Mouse (Mus musculus) heart, embryonic 12.5 days (tissue): Measurements from ENCODE around the gene Grm2. TPM values are rescaled to one million over a fixed set of nuclear protein-coding genes. Genes with fewer than 3 reads are reported as not detected.

Source experiments
- ATAC-seq: fragments of 200-750 bp; cut with Nextera tagmentation; 2 replicates; pipeline ENCODE4 v1.8.0; 2017; ENCODE audit warnings: moderate TSS enrichment, moderate library complexity; ENCODE audit not compliant: insufficient number of reproducible peaks, low FRiP score
- H3K27ac ChIP-seq: fragments of 300-500 bp; sonication (generic); 2 replicates; pipeline ENCODE4 v1.5.1; 2016; ENCODE audit warnings: mild to moderate bottlenecking, moderate library complexity; ENCODE audit not compliant: poor library complexity, severe bottlenecking
- H3K27me3 ChIP-seq: fragments of 300-500 bp; sonication (generic); replicated peaks from 2 replicates; pipeline ENCODE4 v1.6.1; 2016; ENCODE audit warnings: mild to moderate bottlenecking, moderate library complexity
- H3K36me3 ChIP-seq: fragments of 300-500 bp; sonication (generic); 2 replicates; pipeline ENCODE4 v1.6.1; 2016; ENCODE audit warnings: mild to moderate bottlenecking, moderate library complexity
- H3K4me1 ChIP-seq: fragments of 300-500 bp; sonication (generic); replicated peaks from 2 replicates; pipeline ENCODE4 v1.6.1; 2016; ENCODE audit warnings: mild to moderate bottlenecking
- H3K4me2 ChIP-seq: fragments of 300-500 bp; sonication (generic); 2 replicates; pipeline ENCODE4 v1.6.1; 2016; ENCODE audit warnings: mild to moderate bottlenecking, moderate library complexity
- H3K4me3 ChIP-seq: fragments of 300-500 bp; sonication (generic); 2 replicates; pipeline ENCODE4 v1.5.1; 2016; ENCODE audit warnings: mild to moderate bottlenecking
- H3K9ac ChIP-seq: fragments of 300-500 bp; sonication (generic); 2 replicates; pipeline ENCODE4 v1.6.1; 2016; ENCODE audit warnings: mild to moderate bottlenecking, moderate library complexity
- H3K9me3 ChIP-seq: fragments of 300-500 bp; sonication (generic); replicated peaks from 2 replicates; pipeline ENCODE4 v1.6.1; 2016; ENCODE audit warnings: mild to moderate bottlenecking, moderate library complexity
- WGBS: fragments of 180-500 bp; shearing (Covaris S2); methylation state at CpG from one replicate; pipeline ENCODE4 v1.1.7; 2016; 5-methylcytosine and 5-hydroxymethylcytosine counted together
- polyA plus RNA-seq: library from polyadenylated mRNA; unstranded; fragments of >200 nt; fragmentation: Nextera tagmentation; extraction: Ambion mirVana; gene quantifications from 2 replicates; pipeline ENCODE4 v1.2.1, GENCODE M21; 2016

Gene Grm2
- polyA plus RNA-seq, 1 experiment from 2014 or later: not detected

DNA sequence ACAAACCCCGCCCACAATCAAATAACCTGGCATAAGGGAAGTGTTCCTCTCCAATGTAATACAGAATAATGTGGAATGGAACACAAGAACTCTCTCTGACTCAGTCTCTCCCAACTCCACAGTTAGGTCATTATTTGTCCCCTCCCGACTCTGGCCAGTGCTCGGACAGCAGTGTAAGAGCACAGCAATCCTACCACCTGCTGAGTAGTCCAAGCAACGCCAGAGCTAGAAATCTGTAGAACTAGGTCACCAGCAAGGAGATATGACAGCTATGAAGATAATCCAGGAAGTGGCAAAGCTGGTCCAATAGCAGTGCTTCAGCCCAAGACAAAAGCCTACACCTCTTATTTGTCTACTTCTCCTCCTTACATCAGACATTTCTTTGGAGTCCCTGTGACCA lies 20.7 kb upstream of the Grm2 start:
- WGBS: 72% methylated on average over 4 of the region's 4 CpGs
- Histone ChIP-seq H3K4me2 (no peak overlapping the region), H3K4me3 (no peak overlapping the region), H3K36me3 (peaks cover 54% of the 10 kb centered on the region), H3K4me1 (peaks cover 9% of the 10 kb centered on the region), H3K9ac (no peak overlapping the region), H3K9me3 (no peaks in the 10 kb centered on the region), H3K27ac (no peak overlapping the region), H3K27me3 (no peaks in the 10 kb centered on the region)
- no peak for ATAC-seq

DNA sequence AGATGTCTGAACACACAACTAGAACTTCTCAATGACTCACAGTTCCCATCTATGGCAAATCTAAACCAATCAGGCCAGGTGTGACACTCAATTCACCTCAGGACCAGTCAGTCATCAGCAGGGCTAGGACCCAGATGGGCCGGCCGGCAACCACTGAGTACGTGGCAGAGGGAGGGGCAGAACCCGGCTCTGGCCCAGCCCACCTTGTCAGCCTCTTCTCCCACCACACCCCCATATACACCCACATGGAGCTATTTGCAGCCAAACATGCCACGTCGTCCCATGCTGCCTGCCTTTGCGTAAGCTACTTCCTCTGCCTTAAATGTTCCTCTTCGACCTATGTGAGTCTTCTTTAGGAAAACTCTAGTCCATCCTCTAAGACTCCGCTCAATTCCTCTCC lies 20.1 kb upstream of the Grm2 start:
- WGBS: 74% methylated on average over 9 of the region's 9 CpGs
- ATAC-seq: no peak
- H3K36me3 ChIP-seq: peaks cover 54% of the 10 kb centered on the region

DNA sequence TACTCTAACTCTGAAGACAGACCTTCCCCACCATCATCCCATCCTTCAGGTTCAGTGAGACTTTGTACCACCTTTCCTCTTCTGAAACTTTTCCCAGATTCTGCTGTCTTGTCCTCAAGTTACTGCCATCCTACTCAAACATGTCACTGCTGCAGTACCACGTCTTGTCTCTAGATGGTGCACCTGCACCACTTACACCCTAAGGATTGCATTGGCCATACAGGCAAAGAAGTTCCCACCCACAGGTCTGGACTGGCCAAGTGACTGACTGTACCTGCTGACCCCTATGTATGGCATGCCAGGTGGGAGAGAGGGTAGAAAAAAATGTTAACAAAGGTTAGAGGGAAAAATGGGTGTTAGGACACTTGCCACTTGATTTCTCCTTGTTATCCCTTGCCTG lies 19.6 kb upstream of the Grm2 start:
- peaks cover 53% of the 10 kb centered on the region for H3K36me3 ChIP-seq
- no peaks in the 10 kb centered on the region for H3K9me3 ChIP-seq
- no peaks in the 10 kb centered on the region for H3K27me3 ChIP-seq
- no peak overlapping the region for H3K4me3 ChIP-seq
- H3K4me1 ChIP-seq: peaks cover 14% of the 10 kb centered on the region
- H3K4me2 ChIP-seq: no peak overlapping the region
- H3K9ac ChIP-seq: no peak overlapping the region
- 0% methylated on average over 1 of the region's 1 CpGs for WGBS
- no peak overlapping the region for H3K27ac ChIP-seq
- ATAC-seq: peak; percentile 60; the same call in 1 of the 2 replicates

More for the DNA sequence above, 20.1 kb upstream of the Grm2 start:
- H3K4me2 ChIP-seq: no peak overlapping the region
- H3K27ac ChIP-seq: no peak overlapping the region
- H3K9me3 ChIP-seq: no peaks in the 10 kb centered on the region
- no peaks in the 10 kb centered on the region for H3K27me3 ChIP-seq
- H3K9ac ChIP-seq: no peak overlapping the region
- H3K4me1 ChIP-seq: peaks cover 14% of the 10 kb centered on the region
- no peak overlapping the region for H3K4me3 ChIP-seq

DNA sequence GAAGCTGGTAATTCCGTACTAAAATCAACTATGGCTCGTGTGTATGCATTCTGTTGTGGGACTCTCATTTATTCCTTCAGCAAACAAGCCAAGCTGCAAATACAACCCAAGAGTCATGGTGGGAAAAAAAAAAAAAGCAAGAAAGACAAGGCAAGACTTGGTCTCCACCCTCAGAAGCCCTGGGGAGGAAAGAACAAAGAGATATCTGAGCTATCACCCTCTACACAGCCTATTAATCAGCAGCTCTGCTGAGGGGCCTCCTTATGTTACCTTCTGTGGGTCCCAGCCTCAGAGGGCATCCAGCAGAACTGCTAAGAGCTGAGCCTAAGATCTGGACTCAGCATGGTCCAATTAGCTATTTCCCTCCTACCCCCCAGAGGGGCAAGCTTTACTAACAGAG lies 18.0 kb upstream of the Grm2 start:
- H3K27me3 ChIP-seq: no peaks in the 10 kb centered on the region
- no peak overlapping the region for H3K9ac ChIP-seq
- H3K27ac ChIP-seq: no peak overlapping the region
- ATAC-seq: no peak
- no peak overlapping the region for H3K4me2 ChIP-seq
- WGBS: 83% methylated on average over 2 of the region's 2 CpGs
- H3K9me3 ChIP-seq: no peaks in the 10 kb centered on the region
- peaks cover 14% of the 10 kb centered on the region for H3K4me1 ChIP-seq
- peaks cover 54% of the 10 kb centered on the region for H3K36me3 ChIP-seq
- H3K4me3 ChIP-seq: no peak overlapping the region

DNA sequence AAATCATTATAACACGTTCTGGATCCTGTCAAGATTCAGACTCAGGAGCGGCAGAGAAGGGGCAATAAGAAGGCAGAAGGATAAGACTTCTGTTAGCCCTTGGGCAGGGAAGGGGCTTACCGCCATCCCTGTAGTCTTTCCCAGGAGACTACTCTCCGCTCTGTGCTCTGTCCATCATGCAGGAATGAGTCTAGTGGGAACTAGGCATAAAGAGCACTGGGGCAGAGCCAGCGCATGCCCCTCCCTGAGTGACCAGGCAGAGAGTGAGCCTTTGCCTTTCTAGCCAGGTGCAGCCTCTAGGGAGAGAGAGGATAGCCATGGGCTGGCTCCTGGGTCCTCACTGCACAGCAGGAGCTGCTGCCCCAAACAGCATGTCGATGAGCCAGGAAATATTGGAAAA lies 9.0 kb upstream of the Grm2 start:
- WGBS: 82% methylated on average over 6 of the region's 6 CpGs
- ATAC-seq: no peak
- Histone ChIP-seq H3K27ac (no peak overlapping the region), H3K27me3 (no peaks in the 10 kb centered on the region), H3K36me3 (peaks cover 79% of the 10 kb centered on the region), H3K9me3 (no peaks in the 10 kb centered on the region), H3K4me2 (no peak overlapping the region), H3K9ac (no peak overlapping the region), H3K4me1 (peaks cover 26% of the 10 kb centered on the region), H3K4me3 (no peak overlapping the region)

DNA sequence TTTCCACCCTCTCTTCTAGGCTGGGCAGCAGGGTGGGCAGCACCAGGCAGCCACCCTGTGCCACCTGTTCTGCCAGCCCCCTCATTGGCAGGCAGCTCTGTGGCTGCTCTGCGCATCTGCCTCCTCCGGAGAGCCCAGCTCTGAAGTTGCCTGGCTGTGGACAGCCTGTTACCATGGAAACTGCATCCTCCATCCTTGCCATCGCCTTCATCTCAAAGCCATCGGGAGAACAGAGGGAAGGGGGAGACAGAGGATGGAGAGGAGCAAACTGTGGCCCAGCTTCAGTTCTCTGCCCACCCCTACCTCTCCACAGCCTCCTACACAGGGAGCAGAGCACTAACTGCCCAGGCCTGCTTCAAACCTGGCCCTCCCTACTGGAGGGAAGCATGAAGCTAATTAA lies 8.6 kb upstream of the Grm2 start:
- no peak for ATAC-seq
- no peaks in the 10 kb centered on the region for H3K27me3 ChIP-seq
- H3K9ac ChIP-seq: no peak overlapping the region
- peaks cover 79% of the 10 kb centered on the region for H3K36me3 ChIP-seq
- no peak overlapping the region for H3K4me2 ChIP-seq
- H3K27ac ChIP-seq: no peak overlapping the region
- peaks cover 26% of the 10 kb centered on the region for H3K4me1 ChIP-seq
- H3K9me3 ChIP-seq: no peaks in the 10 kb centered on the region
- 76% methylated on average over 4 of the region's 4 CpGs for WGBS
- H3K4me3 ChIP-seq: no peak overlapping the region

DNA sequence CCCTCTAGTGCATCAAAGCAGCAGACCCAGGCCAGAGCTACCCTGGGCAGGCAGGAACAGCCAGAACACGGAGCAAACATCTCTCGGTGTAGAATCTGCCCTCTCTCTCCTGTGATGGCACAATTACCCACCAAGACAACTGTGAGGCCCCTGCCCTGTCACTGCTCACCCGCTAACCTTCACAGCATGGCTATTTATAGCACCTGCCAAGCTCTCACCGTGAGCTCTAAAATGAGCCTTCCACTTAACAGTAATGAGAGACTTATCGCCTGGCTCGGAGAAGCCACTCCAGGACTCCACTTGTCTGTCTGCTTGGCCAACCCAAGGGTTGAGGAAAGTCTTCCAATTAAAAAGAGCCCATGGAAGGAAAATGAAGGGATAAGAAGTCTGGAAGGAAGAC lies 7.3 kb upstream of the Grm2 start:
- 45% methylated on average over 6 of the region's 6 CpGs for WGBS
- Histone ChIP-seq H3K27me3 (no peaks in the 10 kb centered on the region), H3K27ac (no peak overlapping the region), H3K9me3 (no peaks in the 10 kb centered on the region), H3K4me1 (peaks cover 26% of the 10 kb centered on the region), H3K4me3 (no peak overlapping the region), H3K9ac (no peak overlapping the region), H3K36me3 (peaks cover 79% of the 10 kb centered on the region), H3K4me2 (no peak overlapping the region)
- peak; percentile 41; the same call in 1 of the 2 replicates for ATAC-seq

DNA sequence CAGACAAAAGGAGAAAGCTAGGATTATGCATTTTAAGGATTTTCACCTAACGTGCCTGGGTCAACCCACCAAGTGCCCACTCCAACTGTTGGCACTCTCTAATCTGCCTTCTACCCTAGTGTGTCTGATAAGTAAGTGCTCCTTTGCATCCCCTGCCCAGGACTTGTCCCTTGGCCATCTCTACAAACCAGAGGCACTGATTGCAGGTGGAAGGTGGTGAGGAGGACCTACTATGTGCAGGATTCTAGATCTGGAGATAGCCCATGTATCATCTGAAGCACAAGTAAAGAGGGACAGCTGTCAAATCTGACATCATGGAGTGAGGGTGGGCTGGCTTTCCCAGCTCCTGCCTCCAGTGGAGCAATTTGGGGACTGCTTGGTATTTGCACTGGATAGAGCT lies 4.1 kb upstream of the Grm2 start:
- Histone ChIP-seq H3K4me2 (no peak overlapping the region), H3K4me1 (peaks cover 37% of the 10 kb centered on the region)
- 69% methylated on average over 1 of the region's 1 CpGs for WGBS

DNA sequence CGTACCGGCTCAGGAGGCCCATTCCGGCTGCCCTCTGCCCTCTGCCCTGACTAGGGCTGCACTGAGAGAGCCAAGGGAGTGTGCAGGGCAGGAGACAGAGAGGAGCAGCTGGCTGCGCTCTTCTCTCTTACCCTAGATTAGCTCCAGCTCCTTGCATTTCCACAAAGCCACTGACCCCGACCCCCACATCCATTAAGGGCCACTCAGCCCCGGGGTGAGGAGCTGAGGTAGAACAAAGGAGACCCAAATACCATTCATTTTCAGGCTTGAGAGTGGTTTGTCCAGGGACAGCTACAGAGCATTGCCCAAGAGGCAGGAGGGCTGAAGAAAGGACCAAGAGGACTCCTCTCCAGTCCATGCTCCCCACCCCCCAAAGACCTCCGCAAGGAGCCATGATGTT lies 3.6 kb upstream of the Grm2 start:
- no peak for ATAC-seq
- no peak overlapping the region for H3K4me2 ChIP-seq
- peaks cover 37% of the 10 kb centered on the region for H3K4me1 ChIP-seq
- H3K27ac ChIP-seq: no peak overlapping the region
- no peak overlapping the region for H3K4me3 ChIP-seq
- H3K9ac ChIP-seq: no peak overlapping the region
- H3K27me3 ChIP-seq: peaks cover 26% of the 10 kb centered on the region
- no peaks in the 10 kb centered on the region for H3K9me3 ChIP-seq
- peaks cover 51% of the 10 kb centered on the region for H3K36me3 ChIP-seq
- WGBS: 76% methylated on average over 7 of the region's 7 CpGs

More for the DNA sequence above, 4.1 kb upstream of the Grm2 start:
- H3K27me3 ChIP-seq: peaks cover 21% of the 10 kb centered on the region
- ATAC-seq: no peak
- H3K9ac ChIP-seq: no peak overlapping the region
- no peaks in the 10 kb centered on the region for H3K9me3 ChIP-seq
- H3K4me3 ChIP-seq: no peak overlapping the region
- H3K27ac ChIP-seq: no peak overlapping the region
- peaks cover 52% of the 10 kb centered on the region for H3K36me3 ChIP-seq

DNA sequence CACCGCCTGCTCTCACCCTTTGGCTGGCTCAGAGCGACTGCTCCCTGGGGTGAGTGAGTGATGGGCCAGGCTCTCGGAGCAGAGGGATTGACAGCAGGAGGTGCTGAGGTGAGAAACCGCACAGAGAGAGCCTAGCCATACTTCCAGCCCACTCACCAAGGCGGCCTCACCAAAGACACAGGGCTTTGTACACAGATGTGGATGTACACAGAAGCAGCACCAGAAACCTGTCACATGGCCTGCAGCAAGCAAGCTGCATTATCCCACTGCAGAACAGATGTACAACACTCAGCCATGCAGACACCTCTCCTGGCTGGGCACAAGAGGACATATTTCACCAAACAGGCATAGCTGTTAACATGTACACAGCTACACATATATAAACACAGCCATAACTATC lies 1.7 kb upstream of the Grm2 start:
- H3K27me3 ChIP-seq: peaks cover 42% of the 10 kb centered on the region
- 21% methylated on average over 5 of the region's 5 CpGs for WGBS

DNA sequence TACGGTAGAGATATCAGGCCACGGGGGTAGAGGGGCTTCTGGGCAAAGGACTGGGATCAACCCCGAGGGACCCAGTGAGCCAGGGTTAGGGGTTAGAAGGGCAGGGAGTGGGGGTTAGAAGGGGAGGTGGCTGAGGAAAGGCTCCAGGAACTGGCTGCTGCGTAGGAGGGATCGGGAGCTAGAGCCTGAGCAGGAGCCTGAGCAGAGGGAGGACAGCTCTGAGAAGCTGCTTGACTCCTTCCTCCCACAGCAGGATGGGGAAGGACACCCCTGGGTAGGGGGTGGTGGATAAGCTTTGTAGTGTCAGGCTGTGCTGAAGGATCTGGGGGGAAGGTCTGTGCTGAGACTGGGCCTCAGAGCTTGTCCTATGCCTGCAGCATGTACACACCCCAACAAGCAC lies 938 bp upstream of the Grm2 start:
- ATAC-seq: no peak
- H3K27ac ChIP-seq: no peak overlapping the region
- H3K4me2 ChIP-seq: no peak overlapping the region
- H3K36me3 ChIP-seq: peaks cover 39% of the 10 kb centered on the region
- peaks cover 46% of the 10 kb centered on the region for H3K27me3 ChIP-seq
- H3K9me3 ChIP-seq: no peaks in the 10 kb centered on the region
- H3K4me3 ChIP-seq: no peak overlapping the region
- H3K9ac ChIP-seq: no peak overlapping the region
- WGBS: 24% methylated on average over 5 of the region's 5 CpGs
- H3K4me1 ChIP-seq: peaks cover 20% of the 10 kb centered on the region

More for the DNA sequence above, 1.7 kb upstream of the Grm2 start:
- Histone ChIP-seq H3K4me1 (peaks cover 20% of the 10 kb centered on the region), H3K36me3 (peaks cover 47% of the 10 kb centered on the region), H3K9me3 (no peaks in the 10 kb centered on the region), H3K4me3 (no peak overlapping the region), H3K4me2 (no peak overlapping the region), H3K9ac (no peak overlapping the region), H3K27ac (no peak overlapping the region)
- ATAC-seq: no peak

DNA sequence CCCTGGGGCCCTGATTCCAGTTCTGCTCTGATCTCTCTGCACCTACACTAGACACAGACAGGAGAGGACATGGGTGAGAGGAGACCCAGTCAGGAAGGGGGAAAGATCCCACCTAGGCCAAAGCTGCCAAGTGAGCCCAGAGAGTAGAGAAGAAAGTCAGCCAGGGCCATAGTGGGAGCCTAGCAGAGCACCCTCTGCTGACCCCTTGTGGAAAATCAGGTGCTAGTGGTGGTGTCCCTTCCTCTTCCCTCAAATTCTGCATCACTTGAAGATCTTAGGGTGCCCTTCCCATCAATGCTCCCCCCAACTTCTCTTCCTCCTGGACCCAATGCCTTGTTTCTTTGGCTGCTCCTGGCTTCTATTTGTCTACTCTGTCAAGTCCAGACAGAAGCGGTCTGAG lies 3.2 kb downstream of the Grm2 start:
- H3K4me1 ChIP-seq: peaks cover 11% of the 10 kb centered on the region
- peaks cover 60% of the 10 kb centered on the region for H3K27me3 ChIP-seq
- no peak overlapping the region for H3K4me3 ChIP-seq
- no peak for ATAC-seq
- no peaks in the 10 kb centered on the region for H3K9me3 ChIP-seq
- no peak overlapping the region for H3K27ac ChIP-seq
- no peak overlapping the region for H3K9ac ChIP-seq
- no peak overlapping the region for H3K4me2 ChIP-seq
- H3K36me3 ChIP-seq: no peaks in the 10 kb centered on the region
- WGBS: 67% methylated on average over 1 of the region's 1 CpGs
